Mouse (Mus musculus): ENCODE results near the gene Casp2. TPM values are rescaled to one million over a fixed set of nuclear protein-coding genes. Genes with fewer than 3 reads are reported as not detected.

Gene Casp2
- total RNA-seq, 1 experiment from 2014 or later: 100 TPM

Other genes starting within 250 kb of the Casp2 start
- not detected in 2 replicates for gene Sva, start 226.6 kb upstream of the Casp2 start, total RNA-seq (2017)
- gene Tas2r139, start 124.0 kb upstream of the Casp2 start, total RNA-seq (2017): not detected in 2 replicates
- gene Tas2r144, start 49.7 kb upstream of the Casp2 start, total RNA-seq (2017): not detected in 2 replicates
- gene Gstk1, start 19.1 kb upstream of the Casp2 start, total RNA-seq (2017): 8.3 and 14.6 TPM in 2 replicates
- gene Tmem139, start 3.0 kb upstream of the Casp2 start, total RNA-seq (2017): not detected in 2 replicates
- not detected in 2 replicates for gene Clcn1, start 21.7 kb downstream of the Casp2 start, total RNA-seq (2017)
- gene Fam131b, start 59.7 kb downstream of the Casp2 start, total RNA-seq (2017): not detected in 2 replicates
- 34.5 and 48.0 TPM in 2 replicates for gene Zyx, start 84.6 kb downstream of the Casp2 start, total RNA-seq (2017)
- gene Epha1, start 108.3 kb downstream of the Casp2 start, total RNA-seq (2017): 1.8 TPM in 1 of 2 replicates, not detected in the other
- gene Tas2r143, start 135.3 kb downstream of the Casp2 start, total RNA-seq (2017): not detected in 2 replicates
- not detected in 2 replicates for gene Tas2r135, start 140.4 kb downstream of the Casp2 start, total RNA-seq (2017)
- gene Tas2r126, start 169.6 kb downstream of the Casp2 start, total RNA-seq (2017): not detected in 2 replicates
- gene Olfr458, start 200.2 kb downstream of the Casp2 start, total RNA-seq (2017): not detected in 2 replicates
- gene Olfr457, start 211.3 kb downstream of the Casp2 start, total RNA-seq (2017): not detected in 2 replicates
- not detected in 2 replicates for gene Olfr456, start 222.2 kb downstream of the Casp2 start, total RNA-seq (2017)